Mouse (Mus musculus) hindbrain, embryonic 14.5 days (tissue): ENCODE data around the gene Gm3285. TPM values are rescaled to one million over a fixed set of nuclear protein-coding genes. Genes with fewer than 3 reads are reported as not detected.

Experiments used
- polyA plus RNA-seq: library from polyadenylated mRNA; unstranded; fragments of >200 nt; fragmentation: Nextera tagmentation; extraction: Ambion mirVana; gene quantifications from 2 replicates; pipeline ENCODE4 v1.2.1, GENCODE M21; 2014

Gene Gm3285
- polyA plus RNA-seq, 1 experiment from 2014 or later = not detected

Other genes with a start within 250 kb of the Gm3285 start
- gene Ube2g2, start 239.7 kb upstream of the Gm3285 start, polyA plus RNA-seq = 54.1 and 54.7 TPM in 2 replicates
- 0.94 and 1.2 TPM in 2 replicates for gene Tspear, start 175.4 kb upstream of the Gm3285 start, polyA plus RNA-seq
- gene Gm19402, start 171.2 kb upstream of the Gm3285 start, polyA plus RNA-seq = not detected in 2 replicates
- not detected in 2 replicates for gene Gm9508, start 164.7 kb upstream of the Gm3285 start, polyA plus RNA-seq
- not detected in 2 replicates for gene Gm10272, start 155.3 kb upstream of the Gm3285 start, polyA plus RNA-seq
- gene Gm10024, start 150.5 kb upstream of the Gm3285 start, polyA plus RNA-seq = not detected in 2 replicates
- gene Gm10142, start 146.2 kb upstream of the Gm3285 start, polyA plus RNA-seq = not detected in 2 replicates
- not detected in 2 replicates for gene Krtap12-1, start 141.4 kb upstream of the Gm3285 start, polyA plus RNA-seq
- gene Gm10100, start 135.5 kb upstream of the Gm3285 start, polyA plus RNA-seq = not detected in 2 replicates
- gene Gm18596, start 119.3 kb upstream of the Gm3285 start, polyA plus RNA-seq = not detected in 2 replicates
- not detected in 2 replicates for gene Gm9736, start 110.6 kb upstream of the Gm3285 start, polyA plus RNA-seq
- gene Gm3233, start 102.3 kb upstream of the Gm3285 start, polyA plus RNA-seq = not detected in 2 replicates
- gene Gm3238, start 90.7 kb upstream of the Gm3285 start, polyA plus RNA-seq = not detected in 2 replicates
- gene Gm7138, start 85.0 kb upstream of the Gm3285 start, polyA plus RNA-seq = not detected in 2 replicates
- gene Gm3250, start 79.4 kb upstream of the Gm3285 start, polyA plus RNA-seq = not detected in 2 replicates
- not detected in 2 replicates for gene Gm7137, start 73.8 kb upstream of the Gm3285 start, polyA plus RNA-seq
- not detected in 2 replicates for gene Gm9639, start 66.9 kb upstream of the Gm3285 start, polyA plus RNA-seq
- not detected in 2 replicates for gene Gm19668, start 62.8 kb upstream of the Gm3285 start, polyA plus RNA-seq
- not detected in 2 replicates for gene Gm9507, start 50.1 kb upstream of the Gm3285 start, polyA plus RNA-seq
- gene Gm2696, start 47.3 kb upstream of the Gm3285 start, polyA plus RNA-seq = not detected in 2 replicates
- not detected in 2 replicates for gene Krtap10-4, start 34.9 kb upstream of the Gm3285 start, polyA plus RNA-seq
- gene Krtap10-10, start 26.0 kb upstream of the Gm3285 start, polyA plus RNA-seq = not detected in 2 replicates
- not detected in 2 replicates for gene Gm36176, start 15.2 kb upstream of the Gm3285 start, polyA plus RNA-seq
- not detected in 2 replicates for gene Gm10318, start 9.1 kb upstream of the Gm3285 start, polyA plus RNA-seq
- 19.6 and 20.3 TPM in 2 replicates for gene Lrrc3, start 40.6 kb downstream of the Gm3285 start, polyA plus RNA-seq
- gene Trpm2, start 108.6 kb downstream of the Gm3285 start, polyA plus RNA-seq = 6.3 and 6.4 TPM in 2 replicates
- 46.9 and 48.1 TPM in 2 replicates for gene 1810043G02Rik, start 116.5 kb downstream of the Gm3285 start, polyA plus RNA-seq
- gene Pfkl, start 148.1 kb downstream of the Gm3285 start, polyA plus RNA-seq = 93.5 and 98.2 TPM in 2 replicates
- gene Dnmt3l, start 180.0 kb downstream of the Gm3285 start, polyA plus RNA-seq = not detected in 2 replicates
- 0.09 and 0.15 TPM in 2 replicates for gene Aire, start 181.6 kb downstream of the Gm3285 start, polyA plus RNA-seq
- gene Icosl, start 207.3 kb downstream of the Gm3285 start, polyA plus RNA-seq = 0.79 and 1.1 TPM in 2 replicates